Mouse (Mus musculus): Measurements from ENCODE around the gene Elp4.

Elp4 gene

GRCm38 (mm10) chr2:105730704-105731103 lies 173.7 kb downstream of the Elp4 start:
- DNase-seq (ENCODE audit: low read depth, low spot score) = no peak

- no peak for DNase-seq (ENCODE audit: low read depth, low spot score)
Measured at GRCm38 (mm10) chr2:105726657-105727056, 177.7 kb downstream of the Elp4 start.

- DNase-seq (ENCODE audit: low read depth, low spot score) = no peak
Measured at GRCm38 (mm10) chr2:105715409-105716115, 188.8 kb downstream of the Elp4 start.

- DNase-seq (ENCODE audit: low read depth, low spot score) = no peak
Measured at GRCm38 (mm10) chr2:105710511-105710910, 193.9 kb downstream of the Elp4 start.

- DNase-seq (ENCODE audit: low read depth, low spot score) = no peak
Measured at GRCm38 (mm10) chr2:105709126-105709525, 195.2 kb downstream of the Elp4 start.

GRCm38 (mm10) chr2:105705320-105705719 lies 199.0 kb downstream of the Elp4 start:
- no peak for DNase-seq (ENCODE audit: low read depth, low spot score)

GRCm38 (mm10) chr2:105702586-105702985 lies 201.8 kb downstream of the Elp4 start:
- no peak for DNase-seq (ENCODE audit: low read depth, low spot score)

- no peak for DNase-seq (ENCODE audit: low read depth, low spot score)
Measured at GRCm38 (mm10) chr2:105701781-105702180, 202.6 kb downstream of the Elp4 start.

GRCm38 (mm10) chr2:105698631-105699030 lies 205.7 kb downstream of the Elp4 start:
- no peak for DNase-seq (ENCODE audit: low read depth, low spot score)

GRCm38 (mm10) chr2:105697741-105698140 lies 206.6 kb downstream of the Elp4 start:
- DNase-seq (ENCODE audit: low read depth, low spot score) = no peak

- DNase-seq (ENCODE audit: low read depth, low spot score) = no peak
Measured at GRCm38 (mm10) chr2:105691296-105691695, 213.1 kb downstream of the Elp4 start.

- no peak for DNase-seq (ENCODE audit: low read depth, low spot score)
Measured at GRCm38 (mm10) chr2:105689771-105690639, 214.4 kb downstream of the Elp4 start.

GRCm38 (mm10) chr2:105689304-105689770 lies 215.0 kb downstream of the Elp4 start:
- no peak for DNase-seq (ENCODE audit: low read depth, low spot score)

- DNase-seq (ENCODE audit: low read depth, low spot score) = no peak
Measured at GRCm38 (mm10) chr2:105688436-105689303, 215.7 kb downstream of the Elp4 start.

GRCm38 (mm10) chr2:105688011-105688410 lies 216.4 kb downstream of the Elp4 start:
- no peak for DNase-seq (ENCODE audit: low read depth, low spot score)

GRCm38 (mm10) chr2:105687317-105687991 lies 216.9 kb downstream of the Elp4 start:
- no peak for DNase-seq (ENCODE audit: low read depth, low spot score)

GRCm38 (mm10) chr2:105686363-105687316 lies 217.7 kb downstream of the Elp4 start:
- no peak for DNase-seq (ENCODE audit: low read depth, low spot score)

GRCm38 (mm10) chr2:105685651-105686050 lies 218.7 kb downstream of the Elp4 start:
- DNase-seq (ENCODE audit: low read depth, low spot score) = no peak

- DNase-seq (ENCODE audit: low read depth, low spot score) = no peak
Measured at GRCm38 (mm10) chr2:105684991-105685650, 219.2 kb downstream of the Elp4 start.
